In genomic region chr4:42959382-42959781, GRCm38 (mm10) we compare ENCODE assay signal across 24 mouse cellular contexts. TPM values are rescaled to one million over a fixed set of nuclear protein-coding genes. Genes with fewer than 3 reads are reported as not detected.
A peak's percentile ranks its signal among the peaks of the same experiment; 100 is the strongest.
DNase-seq lines count a peak whose midpoint lies in the region; ATAC-seq lines count a peak whose summit lies in the region.
"Had no signal": no experiment of that assay in that cellular context is flagged by ENCODE, and none has a peak within 500 bp of the region (broad histone marks: within the 10 kb centered on the region; RNA-seq: fewer than 3 reads in every experiment).

No protein-coding gene starts in this region.

- H3K27ac ChIP-seq in heart, embryonic 11.5 days (ENCODE audit: low read depth, low read length): peak overlapping the region; percentile 78
- H3K27ac ChIP-seq in heart, embryonic 16.5 days (ENCODE audit: low read length): peak overlapping the region; percentile 94
- no peak overlapping the region for H3K27ac ChIP-seq in forebrain, embryonic 12.5 days
- H3K27ac ChIP-seq: forebrain, embryonic 13.5 days; hindbrain, embryonic 12.5 days; limb, embryonic 15.5 days; liver, embryonic 15.5 days; midbrain, embryonic 13.5 days; neural tube, embryonic 13.5 days; stomach, postnatal 0 days had no signal

- DNase-seq in cerebellum, postnatal 10 days: peak; percentile 52
- DNase-seq in cerebellum, adult 9-10 months: no peak
- no peak for DNase-seq in heart, adult 9 months (ENCODE audit: low spot score in 2 of 2)
- DNase-seq in layer of hippocampus, postnatal 10 days (ENCODE audit: low spot score in 2 of 2): peak; percentile 12 to 29
- DNase-seq in layer of hippocampus, postnatal 25 days (ENCODE audit: extremely low spot score in 1 of 2, low spot score in 1 of 2): no peak
- DNase-seq: adrenal gland, postnatal 10 days; cerebellum, postnatal 36 days; gastrocnemius, postnatal 25 days; kidney, postnatal 36 days; lung, postnatal 10 days; right cerebral cortex, postnatal 4 days had no signal

- 0 out of 2 replicates have a peak overlapping the region, but pooled peaks have one; percentile 12 for H3K9ac ChIP-seq in heart, embryonic 11.5 days (ENCODE audit: low read depth, low read length)
- H3K9ac ChIP-seq in heart, embryonic 16.5 days (ENCODE audit: low read length): peak overlapping the region; percentile 65
- no peak overlapping the region for H3K9ac ChIP-seq in forebrain, embryonic 12.5 days
- H3K9ac ChIP-seq: forebrain, embryonic 13.5 days; hindbrain, embryonic 12.5 days; limb, embryonic 15.5 days; liver, embryonic 15.5 days; midbrain, embryonic 13.5 days; neural tube, embryonic 13.5 days had no signal

- WGBS in heart, embryonic 11.5 days (ENCODE audit: insufficient replicate concordance): 64% methylated on average over 4 of the region's 4 CpGs
- 59% methylated on average over 4 of the region's 4 CpGs for WGBS in heart, embryonic 16.5 days
- 75% methylated on average over 4 of the region's 4 CpGs for WGBS in forebrain, embryonic 12.5 days

- no peaks in the 10 kb centered on the region for H3K9me3 ChIP-seq in heart, embryonic 11.5 days (replicated peaks; ENCODE audit: control insufficient read depth, low read length)
- H3K9me3 ChIP-seq in heart, embryonic 16.5 days (replicated peaks; ENCODE audit: control insufficient read depth, low read length): 0 out of 2 replicates have a peak, but pooled peaks cover 2% of the 10 kb centered on the region
- no peaks in the 10 kb centered on the region for H3K9me3 ChIP-seq in forebrain, embryonic 12.5 days
- H3K9me3 ChIP-seq: forebrain, embryonic 13.5 days; hindbrain, embryonic 12.5 days; limb, embryonic 15.5 days; liver, embryonic 15.5 days; midbrain, embryonic 13.5 days; neural tube, embryonic 13.5 days had no signal

- peaks cover 24% of the 10 kb centered on the region for H3K4me1 ChIP-seq in heart, embryonic 11.5 days (ENCODE audit: control insufficient read depth, insufficient read depth, low read length)
- H3K4me1 ChIP-seq in heart, embryonic 16.5 days (ENCODE audit: control insufficient read depth, insufficient read depth, low read length): peaks cover 28% of the 10 kb centered on the region
- peaks cover 6% of the 10 kb centered on the region; the same call in 1 of the 2 replicates for H3K4me1 ChIP-seq in forebrain, embryonic 12.5 days
- H3K4me1 ChIP-seq: limb, embryonic 15.5 days; liver, embryonic 15.5 days had no signal

- H3K27me3 ChIP-seq in heart, embryonic 11.5 days (ENCODE audit: control insufficient read depth, insufficient read depth, low read length): no peaks in the 10 kb centered on the region
- H3K27me3 ChIP-seq in heart, embryonic 16.5 days (ENCODE audit: control insufficient read depth, insufficient read depth, low read length): no peaks in the 10 kb centered on the region
- H3K27me3 ChIP-seq in forebrain, embryonic 12.5 days: peaks cover 3% of the 10 kb centered on the region
- H3K27me3 ChIP-seq: hindbrain, embryonic 12.5 days; limb, embryonic 15.5 days; midbrain, embryonic 13.5 days; neural tube, embryonic 13.5 days had no signal

- no peak for ATAC-seq in heart, embryonic 11.5 days (replicated peaks; ENCODE audit: insufficient number of reproducible peaks, low FRiP score, low TSS enrichment)
- ATAC-seq in heart, embryonic 16.5 days (replicated peaks; ENCODE audit: extremely low read depth, insufficient read depth, low FRiP score): no peak
- no peak for ATAC-seq in forebrain, embryonic 12.5 days (ENCODE audit: low FRiP score)
- ATAC-seq: forebrain, embryonic 13.5 days; intestine, embryonic 16.5 days; midbrain, embryonic 13.5 days had no signal

- H3K4me3 ChIP-seq in heart, embryonic 11.5 days (ENCODE audit: low read depth, low read length): no peak overlapping the region
- no peak overlapping the region for H3K4me3 ChIP-seq in heart, embryonic 16.5 days (ENCODE audit: low read length)
- no peak overlapping the region for H3K4me3 ChIP-seq in forebrain, embryonic 12.5 days (replicated peaks)
- H3K4me3 ChIP-seq: forebrain, embryonic 13.5 days; hindbrain, embryonic 12.5 days; limb, embryonic 15.5 days; liver, embryonic 15.5 days; midbrain, embryonic 13.5 days; neural tube, embryonic 13.5 days had no signal

- peaks cover 7% of the 10 kb centered on the region; the same call in 1 of the 2 replicates for H3K36me3 ChIP-seq in heart, embryonic 11.5 days (ENCODE audit: control insufficient read depth, insufficient read depth, low read length)
- peaks cover 9% of the 10 kb centered on the region for H3K36me3 ChIP-seq in heart, embryonic 16.5 days (ENCODE audit: control insufficient read depth, insufficient read depth)
- H3K36me3 ChIP-seq in forebrain, embryonic 12.5 days (replicated peaks): peaks cover 33% of the 10 kb centered on the region
- H3K36me3 ChIP-seq: liver, embryonic 15.5 days had no signal

- H3K4me2 ChIP-seq in heart, embryonic 11.5 days: no peak overlapping the region
- no peak overlapping the region for H3K4me2 ChIP-seq in heart, embryonic 16.5 days (ENCODE audit: low read depth, low read length)
- no peak overlapping the region for H3K4me2 ChIP-seq in forebrain, embryonic 12.5 days
- H3K4me2 ChIP-seq: forebrain, embryonic 13.5 days; hindbrain, embryonic 12.5 days; limb, embryonic 15.5 days; liver, embryonic 15.5 days; midbrain, embryonic 13.5 days; neural tube, embryonic 13.5 days had no signal

RNA-seq across cellular contexts. Expression of gene Dnajb5, which starts 9.8 kb away (rescaled TPM):
- polyA plus RNA-seq in heart, embryonic 11.5 days (2014; fragmentation: Nextera tagmentation; extraction: Ambion mirVana): 11.8 and 12.9 TPM in 2 replicates
- total RNA-seq in layer of hippocampus, postnatal 10 days (2021): 100 to 1,000 TPM; 192 to 205 TPM
- total RNA-seq in layer of hippocampus, postnatal 25 days (2021): 100 to 1,000 TPM; 208 to 224 TPM
- 16.9 and 17.2 TPM in 2 replicates for polyA plus RNA-seq in heart, embryonic 16.5 days (2015; fragmentation: Nextera tagmentation; extraction: Ambion mirVana)
- polyA plus RNA-seq in forebrain, embryonic 12.5 days (2016; fragmentation: Nextera tagmentation; extraction: Ambion mirVana): 26.0 and 32.3 TPM in 2 replicates

RNA-seq across cellular contexts. Expression of gene 1700022I11Rik, which starts 10.0 kb away (rescaled TPM):
- polyA plus RNA-seq in heart, embryonic 11.5 days (2014; fragmentation: Nextera tagmentation; extraction: Ambion mirVana): 0.36 and 0.69 TPM in 2 replicates
- not detected for total RNA-seq in layer of hippocampus, postnatal 10 days (2021)
- total RNA-seq in layer of hippocampus, postnatal 25 days (2021): not detected
- 0.47 and 1.4 TPM in 2 replicates for polyA plus RNA-seq in heart, embryonic 16.5 days (2015; fragmentation: Nextera tagmentation; extraction: Ambion mirVana)
- 0.85 and 1.1 TPM in 2 replicates for polyA plus RNA-seq in forebrain, embryonic 12.5 days (2016; fragmentation: Nextera tagmentation; extraction: Ambion mirVana)
- total RNA-seq: adrenal gland, postnatal 10 days; gastrocnemius, postnatal 25 days; layer of hippocampus, postnatal 14 days; left cerebral cortex, postnatal 36 days had no signal
- polyA plus RNA-seq: intestine, embryonic 16.5 days had no signal

RNA-seq across cellular contexts. Expression of gene Vcp, which starts 40.9 kb away (rescaled TPM):
- polyA plus RNA-seq in heart, embryonic 11.5 days (2014; fragmentation: Nextera tagmentation; extraction: Ambion mirVana): 472 and 544 TPM in 2 replicates
- total RNA-seq in layer of hippocampus, postnatal 10 days (2021): 100 to 1,000 TPM; 249 to 263 TPM
- total RNA-seq in layer of hippocampus, postnatal 25 days (2021): 100 to 1,000 TPM; 191 to 201 TPM
- 457 and 488 TPM in 2 replicates for polyA plus RNA-seq in heart, embryonic 16.5 days (2015; fragmentation: Nextera tagmentation; extraction: Ambion mirVana)
- 640 and 653 TPM in 2 replicates for polyA plus RNA-seq in forebrain, embryonic 12.5 days (2016; fragmentation: Nextera tagmentation; extraction: Ambion mirVana)

RNA-seq across cellular contexts. Expression of gene Phf24, which starts 42.9 kb away (rescaled TPM):
- polyA plus RNA-seq in heart, embryonic 11.5 days (2014; fragmentation: Nextera tagmentation; extraction: Ambion mirVana): 1.9 and 2.4 TPM in 2 replicates
- total RNA-seq in layer of hippocampus, postnatal 10 days (2021): 100 to 1,000 TPM; 129 to 142 TPM
- 100 to 1,000 TPM; 137 to 149 TPM for total RNA-seq in layer of hippocampus, postnatal 25 days (2021)
- 4.8 and 5.8 TPM in 2 replicates for polyA plus RNA-seq in heart, embryonic 16.5 days (2015; fragmentation: Nextera tagmentation; extraction: Ambion mirVana)
- 4.2 and 5.4 TPM in 2 replicates for polyA plus RNA-seq in forebrain, embryonic 12.5 days (2016; fragmentation: Nextera tagmentation; extraction: Ambion mirVana)

RNA-seq across cellular contexts. Expression of gene Fancg, which starts 50.9 kb away (rescaled TPM):
- 11.0 and 11.5 TPM in 2 replicates for polyA plus RNA-seq in heart, embryonic 11.5 days (2014; fragmentation: Nextera tagmentation; extraction: Ambion mirVana)
- 10 to 100 TPM in 1 of 2 experiments, 1 to 10 TPM in 1; 8.4 to 11.9 TPM for total RNA-seq in layer of hippocampus, postnatal 10 days (2021)
- 1 to 10 TPM; 7.7 to 8.7 TPM for total RNA-seq in layer of hippocampus, postnatal 25 days (2021)
- polyA plus RNA-seq in heart, embryonic 16.5 days (2015; fragmentation: Nextera tagmentation; extraction: Ambion mirVana): 12.9 and 13.0 TPM in 2 replicates
- polyA plus RNA-seq in forebrain, embryonic 12.5 days (2016; fragmentation: Nextera tagmentation; extraction: Ambion mirVana): 21.6 and 26.7 TPM in 2 replicates

Comparison
In these comparisons a context has a peak if more than half of its experiments do, and no peak if none do; other contexts are left out.
1. DNase-seq: peak in cerebellum, postnatal 10 days (2 of 2) and layer of hippocampus, postnatal 10 days (2 of 2); none in cerebellum, adult 9-10 months (single experiment), heart, adult 9 months (0 of 2) and layer of hippocampus, postnatal 25 days (0 of 2).